ENCODE assay signal across 9 mouse cellular contexts in genomic region chr2:153807464-153807863, GRCm38 (mm10). TPM values are rescaled to one million over a fixed set of nuclear protein-coding genes. Genes with fewer than 3 reads are reported as not detected.
DNase-seq lines count a peak whose midpoint lies in the region; TF ChIP-seq lines count a peak whose summit lies in the region.
"Not testable (repeated sequence)": the region's sequence is repeated elsewhere in the genome, so short reads cannot be mapped to it uniquely, and the experiment has no call there.
"Had no signal": no experiment of that assay in that cellular context is flagged by ENCODE, and none has a peak within 500 bp of the region (broad histone marks: within the 10 kb centered on the region; RNA-seq: fewer than 3 reads in every experiment).

No protein-coding gene starts in this region.

- not testable (repeated sequence) for H3K4me3 ChIP-seq in forebrain, embryonic 10.5 days; layer of hippocampus, adult 2 months

- TF ChIP-seq CTCF in layer of hippocampus, adult 2 months (conservative IDR thresholded peaks at IDR 0.05), result peak; percentile 67

- not testable (repeated sequence) for H3K27me3 ChIP-seq in forebrain, embryonic 10.5 days (ENCODE audit: poor library complexity, severe bottlenecking)

- H3K36me3 ChIP-seq in forebrain, embryonic 10.5 days (replicated peaks), result not testable (repeated sequence)

- DNase-seq in MEL-GATA-1-ER (ENCODE audit: extremely low read depth, low read depth), result peak; percentile 24
- peak; percentile 72 for DNase-seq in cerebellum, adult 11 months
- DNase-seq in forebrain, embryonic 10.5 days (ENCODE audit: extremely low spot score, low spot score), result peak; percentile 47
- DNase-seq in heart, postnatal 4 days, result peak; percentile 79
- DNase-seq in layer of hippocampus, adult 2 months (ENCODE audit: low spot score in 2 of 2), result peak; percentile 39 to 72
- peak; percentile 17 to 41 for DNase-seq in lung, adult 18-20 months
- peak; percentile 39 for DNase-seq in retina, adult 2 months (ENCODE audit: low read depth, low spot score)
- DNase-seq in thymus, postnatal 25 days, result peak; percentile 54

- not testable (repeated sequence) for H3K4me1 ChIP-seq in forebrain, embryonic 10.5 days

- H3K9me3 ChIP-seq in forebrain, embryonic 10.5 days, result not testable (repeated sequence)

- H3K27ac ChIP-seq in forebrain, embryonic 10.5 days; layer of hippocampus, adult 2 months: not testable (repeated sequence)

RNA-seq across cellular contexts. Expression of gene Efcab8, which starts 27.7 kb away (rescaled TPM):
- not detected in 2 replicates for polyA plus RNA-seq in forebrain, embryonic 10.5 days (2016; fragmentation: Nextera tagmentation; extraction: Ambion mirVana)
- total RNA-seq in heart, postnatal 4 days (2021), result under 1 TPM; 0.26 to 0.29 TPM
- total RNA-seq in layer of hippocampus, adult 2 months (2021), result under 1 TPM; 0.12 to 0.46 TPM
- polyA plus RNA-seq: heart, embryonic 15.5 days had no signal

Comparison
In these comparisons a context has a peak if more than half of its experiments do, and no peak if none do; other contexts are left out.
1. DNase-seq: peak in every context shown above with its lines; median percentile 79 in heart, postnatal 4 days; 72 in cerebellum, adult 11 months; 56 in layer of hippocampus, adult 2 months; 54 in thymus, postnatal 25 days; 47 in forebrain, embryonic 10.5 days; 39 in retina, adult 2 months; 29 in lung, adult 18-20 months; 24 in MEL-GATA-1-ER.